Mouse (Mus musculus) heart, adult 2 months (tissue): ENCODE measurements around the gene Ruvbl2.

Experiments used
- CTCF ChIP-seq: fragments of 200-600 bp; IDR thresholded peaks from 2 replicates; pipeline ENCODE4 v1.8.1; 2022; ENCODE audit warnings: antibody characterized with exemption, mild to moderate bottlenecking, moderate library complexity
- EP300 ChIP-seq: fragments of 200-500 bp; IDR thresholded peaks from 2 replicates; pipeline ENCODE4 v1.6.1; 2011; ENCODE audit warnings: low read depth, low read length, control low read depth; ENCODE audit not compliant: insufficient read depth

- no peak for TF ChIP-seq CTCF
- no peak for TF ChIP-seq EP300
Measured at GRCm38 (mm10) chr7:45461781-45462180, 23.9 kb upstream of the Ruvbl2 start.
